Mouse (Mus musculus): ENCODE data around the gene Elmo1. TPM values are rescaled to one million over a fixed set of nuclear protein-coding genes. Genes with fewer than 3 reads are reported as not detected.

Elmo1 gene
- total and polyA plus RNA-seq, 3 experiments, result 5.2 to 7.6 TPM; not detected in 1

- Histone ChIP-seq H3K36me3 (ENCODE audit: control insufficient read depth in 1 of 2, insufficient read depth in 2 of 2, low read length in 2 of 2) (no peaks in the 10 kb centered on the region), H3K27ac (ENCODE audit: control insufficient read depth, low read depth, low read length) (no peak overlapping the region), H3K4me3 (ENCODE audit: control insufficient read depth in 1 of 2, insufficient read depth in 1 of 2, low read depth in 2 of 2, low read length in 2 of 2) (no peak overlapping the region)
Measured at GRCm38 (mm10) chr13:20208867-20209266, 118.5 kb downstream of the Elmo1 start.

GRCm38 (mm10) chr13:20211780-20212179 lies 121.4 kb downstream of the Elmo1 start:
- no peak overlapping the region for H3K27ac ChIP-seq (ENCODE audit: control insufficient read depth, low read depth, low read length)
- H3K9ac ChIP-seq (ENCODE audit: control insufficient read depth, low read depth, low read length, poor library complexity, severe bottlenecking), result no peak overlapping the region
- no peak for TF ChIP-seq GABPA (IDR thresholded peaks at IDR 0.05; ENCODE audit: low read depth, low read length)
- TF ChIP-seq POLR2AphosphoS2 (IDR thresholded peaks at IDR 0.05; ENCODE audit: low read length), result no peak
- no peak for TF ChIP-seq ZMIZ1 (IDR thresholded peaks at IDR 0.05; ENCODE audit: low read depth, low read length)
- no peak for TF ChIP-seq MYB (IDR thresholded peaks at IDR 0.05; ENCODE audit: low read depth, low read length)
- TF ChIP-seq TAL1 (IDR thresholded peaks at IDR 0.05; ENCODE audit: low read length), result no peak
- no peak for TF ChIP-seq POLR2A (IDR thresholded peaks at IDR 0.05; ENCODE audit: control insufficient read depth in 1 of 2, insufficient read depth in 1 of 2, low read depth in 1 of 2, low read length in 2 of 2, poor library complexity in 1 of 2)
- no peak for TF ChIP-seq NRF1 (IDR thresholded peaks at IDR 0.05; ENCODE audit: insufficient read depth, low read depth, low read length, poor library complexity, severe bottlenecking)
- TF ChIP-seq E2F4 (IDR thresholded peaks at IDR 0.05; ENCODE audit: borderline replicate concordance, low read depth, low read length), result no peak
- no peak for TF ChIP-seq SIN3A (IDR thresholded peaks at IDR 0.05; ENCODE audit: low read length)
- TF ChIP-seq USF2 (IDR thresholded peaks at IDR 0.05; ENCODE audit: borderline replicate concordance in 1 of 2, insufficient read depth in 1 of 2, low read depth in 1 of 2, low read length in 2 of 2), result no peak
- TF ChIP-seq ETS1 (IDR thresholded peaks at IDR 0.05; ENCODE audit: low read depth, low read length), result no peak
- TF ChIP-seq RAD21 (IDR thresholded peaks at IDR 0.05; ENCODE audit: low read depth, low read length), result no peak
- no peak for TF ChIP-seq TBP (IDR thresholded peaks at IDR 0.05; ENCODE audit: low read depth, low read length)
- TF ChIP-seq SMC3 (IDR thresholded peaks at IDR 0.05; ENCODE audit: low read depth, low read length), result no peak
- TF ChIP-seq MXI1 (IDR thresholded peaks at IDR 0.05; ENCODE audit: low read depth, low read length), result no peak
- TF ChIP-seq JUND (IDR thresholded peaks at IDR 0.05; ENCODE audit: low read depth, low read length), result no peak
- no peak for TF ChIP-seq KAT2A (conservative IDR thresholded peaks at IDR 0.05; ENCODE audit: low read depth, low read length)
- no peak for TF ChIP-seq POLR2AphosphoS5 (IDR thresholded peaks at IDR 0.05; ENCODE audit: borderline replicate concordance, low read depth, low read length)
- no peaks in the 10 kb centered on the region for H3K9me3 ChIP-seq (replicated peaks; ENCODE audit: insufficient read depth, low read length)
- H3K4me3 ChIP-seq (ENCODE audit: control insufficient read depth in 1 of 2, insufficient read depth in 1 of 2, low read depth in 2 of 2, low read length in 2 of 2), result no peak overlapping the region
- no peaks in the 10 kb centered on the region for H3K27me3 ChIP-seq (ENCODE audit: control insufficient read depth in 1 of 2, insufficient read depth in 2 of 2, low read length in 2 of 2)
- no peaks in the 10 kb centered on the region for H3K36me3 ChIP-seq (ENCODE audit: control insufficient read depth in 1 of 2, insufficient read depth in 2 of 2, low read length in 2 of 2)
- H3K4me1 ChIP-seq (ENCODE audit: control insufficient read depth in 1 of 2, insufficient read depth in 2 of 2, low read length in 2 of 2), result no peaks in the 10 kb centered on the region
- DNase-seq (ENCODE audit: low read depth, low spot score), result no peak
- H3K79me2 ChIP-seq (ENCODE audit: control insufficient read depth, insufficient read depth, low read length, poor library complexity), result no peaks in the 10 kb centered on the region

More at GRCm38 (mm10) chr13:20208867-20209266, 118.5 kb downstream of the Elmo1 start:
- no peak for TF ChIP-seq BHLHE40 (IDR thresholded peaks at IDR 0.05; ENCODE audit: borderline replicate concordance, low read depth, low read length)
- TF ChIP-seq HCFC1 (IDR thresholded peaks at IDR 0.05; ENCODE audit: low read depth, low read length), result no peak
- TF ChIP-seq SMC3 (IDR thresholded peaks at IDR 0.05; ENCODE audit: low read depth, low read length), result no peak
- TF ChIP-seq ETS1 (IDR thresholded peaks at IDR 0.05; ENCODE audit: low read depth, low read length), result no peak
- no peak for TF ChIP-seq CTCF (IDR thresholded peaks at IDR 0.05 in 2 of 3, conservative IDR thresholded peaks at IDR 0.05 in 1 of 3; ENCODE audit: control insufficient read depth in 1 of 3, insufficient read depth in 1 of 3, low read depth in 2 of 3, low read length in 3 of 3, poor library complexity in 1 of 3, severe bottlenecking in 1 of 3)
- TF ChIP-seq NRF1 (IDR thresholded peaks at IDR 0.05; ENCODE audit: insufficient read depth, low read depth, low read length, poor library complexity, severe bottlenecking), result no peak
- TF ChIP-seq MAFK (IDR thresholded peaks at IDR 0.05; ENCODE audit: borderline replicate concordance, low read depth, low read length), result no peak
- TF ChIP-seq POLR2AphosphoS5 (IDR thresholded peaks at IDR 0.05; ENCODE audit: borderline replicate concordance, low read depth, low read length), result no peak
- no peak for TF ChIP-seq MYB (IDR thresholded peaks at IDR 0.05; ENCODE audit: low read depth, low read length)
- no peak for TF ChIP-seq ZKSCAN1 (IDR thresholded peaks at IDR 0.05; ENCODE audit: low read depth, low read length)
- no peak for TF ChIP-seq RCOR1 (IDR thresholded peaks at IDR 0.05; ENCODE audit: low read depth, low read length)
- no peak for TF ChIP-seq MYC (IDR thresholded peaks at IDR 0.05; ENCODE audit: low read depth, low read length)
- TF ChIP-seq POLR2A (IDR thresholded peaks at IDR 0.05; ENCODE audit: control insufficient read depth in 1 of 2, insufficient read depth in 1 of 2, low read depth in 1 of 2, low read length in 2 of 2, poor library complexity in 1 of 2), result no peak
- no peak for TF ChIP-seq USF1 (IDR thresholded peaks at IDR 0.05; ENCODE audit: low read depth, low read length)
- TF ChIP-seq POLR2AphosphoS2 (IDR thresholded peaks at IDR 0.05; ENCODE audit: low read length), result no peak
- no peak for TF ChIP-seq MAZ (IDR thresholded peaks at IDR 0.05; ENCODE audit: low read depth, low read length)
- no peak for TF ChIP-seq MXI1 (IDR thresholded peaks at IDR 0.05; ENCODE audit: low read depth, low read length)
- Histone ChIP-seq H3K27me3 (ENCODE audit: control insufficient read depth in 1 of 2, insufficient read depth in 2 of 2, low read length in 2 of 2) (no peaks in the 10 kb centered on the region), H3K4me1 (ENCODE audit: control insufficient read depth in 1 of 2, insufficient read depth in 2 of 2, low read length in 2 of 2) (no peaks in the 10 kb centered on the region), H3K79me2 (ENCODE audit: control insufficient read depth, insufficient read depth, low read length, poor library complexity) (no peaks in the 10 kb centered on the region), H3K9ac (ENCODE audit: control insufficient read depth, low read depth, low read length, poor library complexity, severe bottlenecking) (no peak overlapping the region), H3K9me3 (replicated peaks; ENCODE audit: insufficient read depth, low read length) (no peaks in the 10 kb centered on the region)
- no peak for DNase-seq (ENCODE audit: low read depth, low spot score)
